Mouse (Mus musculus) large intestine, adult 2 months (tissue): ENCODE measurements around the gene Rap2a. TPM values are rescaled to one million over a fixed set of nuclear protein-coding genes. Genes with fewer than 3 reads are reported as not detected.

ENCODE experiments used
- DNase-seq: peaks from one replicate; pipeline ENCODE4 v3.0.0-alpha.2; 2012; ENCODE audit warnings: low read depth, low spot score
- WGBS: fragments of 180-500 bp; shearing (Covaris S2); methylation state at CpG from one replicate; pipeline ENCODE4 v1.1.7; 2018; 5-methylcytosine and 5-hydroxymethylcytosine counted together
- polyA plus RNA-seq: library from polyadenylated mRNA; depleted of rRNA; stranded (reverse); fragments of >200 nt; gene quantifications from 2 replicates; pipeline ENCODE4 v1.2.3, GENCODE M21; 2012; rRNA removed

Rap2a gene
- 9.5 and 11.7 TPM in 2 replicates for polyA plus RNA-seq

GRCm38 (mm10) chr14:120477982-120478568 lies at the start of gene Rap2a:
Rap2a (plus strand) TSS chr14:120478444.
- peak; percentile 76 for DNase-seq
- WGBS = under 1% methylated on average over 77 of the region's 78 CpGs

- 80% methylated on average over 5 of the region's 5 CpGs for WGBS
- DNase-seq = no peak
Measured at GRCm38 (mm10) chr14:120428497-120428896, 49.7 kb upstream of the Rap2a start.

- no peak for DNase-seq
Measured at GRCm38 (mm10) chr14:120432773-120433172, 45.5 kb upstream of the Rap2a start.

GRCm38 (mm10) chr14:120433931-120434398 lies 44.3 kb upstream of the Rap2a start:
- DNase-seq = no peak
- 68% methylated on average over 8 of the region's 8 CpGs for WGBS

GRCm38 (mm10) chr14:120434831-120435230 lies 43.4 kb upstream of the Rap2a start:
- DNase-seq = no peak
- 72% methylated on average over 1 of the region's 1 CpGs for WGBS

GRCm38 (mm10) chr14:120440716-120441115 lies 37.5 kb upstream of the Rap2a start:
- DNase-seq = no peak

GRCm38 (mm10) chr14:120441256-120441655 lies 37.0 kb upstream of the Rap2a start:
- 41% methylated on average over 4 of the region's 4 CpGs for WGBS
- no peak for DNase-seq

- DNase-seq = peak; percentile 94
- WGBS = 38% methylated on average over 13 of the region's 13 CpGs
Measured at GRCm38 (mm10) chr14:120441836-120442235, 36.4 kb upstream of the Rap2a start.

GRCm38 (mm10) chr14:120454221-120454620 lies 24.0 kb upstream of the Rap2a start:
- DNase-seq = no peak
- WGBS = 89% methylated on average over 7 of the region's 7 CpGs

GRCm38 (mm10) chr14:120463938-120464727 lies 14.1 kb upstream of the Rap2a start:
- WGBS = 90% methylated on average over 3 of the region's 3 CpGs
- DNase-seq = no peak

- WGBS = 86% methylated on average over 4 of the region's 4 CpGs
- no peak for DNase-seq
Measured at GRCm38 (mm10) chr14:120466816-120467215, 11.4 kb upstream of the Rap2a start.

- no peak for DNase-seq
- 73% methylated on average over 14 of the region's 14 CpGs for WGBS
Measured at GRCm38 (mm10) chr14:120469126-120469790, 9.0 kb upstream of the Rap2a start.

- 63% methylated on average over 7 of the region's 7 CpGs for WGBS
- no peak for DNase-seq
Measured at GRCm38 (mm10) chr14:120476186-120476697, 2.0 kb upstream of the Rap2a start.

GRCm38 (mm10) chr14:120477288-120477981 lies 809 bp upstream of the Rap2a start:
- WGBS = under 1% methylated on average over 46 of the region's 46 CpGs
- DNase-seq = peak; percentile 99

- DNase-seq = no peak
- under 1% methylated on average over 62 of the region's 62 CpGs for WGBS
Measured at GRCm38 (mm10) chr14:120478641-120479341, 547 bp downstream of the Rap2a start.

- WGBS = 69% methylated on average over 8 of the region's 8 CpGs
- no peak for DNase-seq
Measured at GRCm38 (mm10) chr14:120480341-120480900, 2.2 kb downstream of the Rap2a start.

GRCm38 (mm10) chr14:120480927-120481326 lies 2.7 kb downstream of the Rap2a start:
- WGBS = 95% methylated on average over 4 of the region's 4 CpGs
- no peak for DNase-seq

- 88% methylated on average over 5 of the region's 5 CpGs for WGBS
Measured at GRCm38 (mm10) chr14:120484561-120484960, 6.3 kb downstream of the Rap2a start.

GRCm38 (mm10) chr14:120496284-120496683 lies 18.0 kb downstream of the Rap2a start:
- no peak for DNase-seq
- 33% methylated on average over 5 of the region's 5 CpGs for WGBS

More at GRCm38 (mm10) chr14:120484561-120484960, 6.3 kb downstream of the Rap2a start:
- DNase-seq = no peak
